Mouse (Mus musculus): ENCODE results near the gene Olfr201. TPM values are rescaled to one million over a fixed set of nuclear protein-coding genes. Genes with fewer than 3 reads are reported as not detected.
"Not testable (repeated sequence)": the region's sequence is repeated elsewhere in the genome, so short reads cannot be mapped to it uniquely, and the experiment has no call there.

The Olfr201 gene
- polyA plus RNA-seq, 1 experiment = not detected

DNA sequence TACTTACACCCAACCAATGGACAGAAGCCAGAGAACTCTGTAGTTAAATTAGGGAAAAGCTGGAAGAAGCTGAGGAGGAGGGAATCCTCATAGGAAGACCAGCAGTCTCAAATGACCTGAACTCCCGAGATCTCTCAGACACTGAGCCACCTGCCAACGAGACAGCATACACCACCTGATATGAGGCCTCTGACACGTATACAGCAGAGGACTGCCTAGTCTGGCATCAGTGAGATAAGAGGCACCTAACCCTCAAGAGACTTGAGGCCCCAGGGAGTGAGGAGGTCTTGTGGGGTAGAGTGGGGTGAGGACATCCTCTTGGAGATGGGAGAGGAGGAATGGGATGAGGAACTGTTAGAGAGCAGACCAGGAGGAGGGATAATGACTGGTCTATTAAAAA lies 8.1 kb upstream of the Olfr201 start:
- H3K9me3 ChIP-seq (replicated peaks; ENCODE audit: control insufficient read depth, insufficient read depth, low read length, poor library complexity, severe bottlenecking) = no peaks in the 10 kb centered on the region
- H3K27me3 ChIP-seq (ENCODE audit: control insufficient read depth, insufficient read depth, low read length, poor library complexity, severe bottlenecking) = no peaks in the 10 kb centered on the region
- H3K4me1 ChIP-seq (ENCODE audit: control insufficient read depth, insufficient read depth, low read length) = no peaks in the 10 kb centered on the region
- no peaks in the 10 kb centered on the region for H3K36me3 ChIP-seq (ENCODE audit: control insufficient read depth, insufficient read depth, low read length, poor library complexity, severe bottlenecking)
- H3K9ac ChIP-seq (ENCODE audit: low read depth, poor library complexity, severe bottlenecking) = no peak overlapping the region
- H3K27ac ChIP-seq (ENCODE audit: insufficient read depth, low read length) = no peak overlapping the region
- TF ChIP-seq CTCF (IDR thresholded peaks at IDR 0.05; ENCODE audit: low read depth, low read length) = no peak
- TF ChIP-seq EP300 (IDR thresholded peaks at IDR 0.05; ENCODE audit: insufficient read depth, low read depth, low read length) = no peak
- TF ChIP-seq POLR2A (IDR thresholded peaks at IDR 0.05; ENCODE audit: insufficient read depth, low read length) = no peak
- H3K4me3 ChIP-seq (ENCODE audit: low read depth, low read length) = no peak overlapping the region

DNA sequence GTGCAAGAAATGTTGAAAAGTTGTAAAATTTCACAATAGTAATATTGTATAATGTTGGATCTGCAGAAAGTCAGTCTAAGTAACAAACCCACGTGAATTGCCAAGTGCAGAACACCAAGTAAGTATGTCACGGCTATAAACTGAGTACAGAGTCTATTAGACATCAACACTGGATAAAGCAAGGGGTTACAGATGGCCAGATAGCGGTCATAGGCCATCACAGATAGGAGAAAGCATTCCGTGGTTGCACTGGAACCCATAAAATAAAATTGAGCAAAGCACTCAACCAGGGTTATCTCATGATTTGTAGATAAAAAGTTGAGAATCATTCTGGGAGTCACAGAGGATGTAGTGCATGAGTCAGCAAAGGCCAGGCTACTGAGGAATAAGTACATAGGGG lies 3.3 kb downstream of the Olfr201 start:
- not testable (repeated sequence) for H3K9me3 ChIP-seq (replicated peaks; ENCODE audit: control insufficient read depth, insufficient read depth, low read length, poor library complexity, severe bottlenecking); H3K27me3 ChIP-seq (ENCODE audit: control insufficient read depth, insufficient read depth, low read length, poor library complexity, severe bottlenecking); H3K27ac ChIP-seq (ENCODE audit: insufficient read depth, low read length); H3K4me3 ChIP-seq (ENCODE audit: low read depth, low read length); H3K4me1 ChIP-seq (ENCODE audit: control insufficient read depth, insufficient read depth, low read length); H3K9ac ChIP-seq (ENCODE audit: low read depth, poor library complexity, severe bottlenecking); H3K36me3 ChIP-seq (ENCODE audit: control insufficient read depth, insufficient read depth, low read length, poor library complexity, severe bottlenecking)

DNA sequence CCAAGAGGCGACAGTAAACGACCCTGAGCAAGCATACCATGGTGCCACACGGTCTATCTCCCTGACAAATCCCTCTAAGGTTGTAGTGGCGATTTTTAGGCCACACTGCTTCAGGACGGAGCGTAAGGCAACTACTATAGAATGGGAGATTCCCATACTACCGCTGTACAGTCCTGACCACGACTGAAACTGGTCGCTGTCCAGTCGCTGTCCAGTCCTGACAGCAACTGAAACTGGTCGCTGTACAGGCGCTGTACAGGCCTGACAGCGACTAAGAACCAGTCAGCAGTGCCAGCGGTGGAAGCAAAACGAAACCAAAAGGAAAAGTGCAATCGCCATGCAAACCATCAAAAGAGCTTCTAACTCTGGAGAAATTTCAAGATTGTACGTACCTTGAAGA lies 22.7 kb downstream of the Olfr201 start:
- no peak overlapping the region for H3K9ac ChIP-seq (ENCODE audit: low read depth, poor library complexity, severe bottlenecking)
- H3K36me3 ChIP-seq (ENCODE audit: control insufficient read depth, insufficient read depth, low read length, poor library complexity, severe bottlenecking) = no peaks in the 10 kb centered on the region
- no peak for TF ChIP-seq CTCF (IDR thresholded peaks at IDR 0.05; ENCODE audit: low read depth, low read length)
- TF ChIP-seq POLR2A (IDR thresholded peaks at IDR 0.05; ENCODE audit: insufficient read depth, low read length) = no peak
- TF ChIP-seq EP300 (IDR thresholded peaks at IDR 0.05; ENCODE audit: insufficient read depth, low read depth, low read length) = no peak
- no peak overlapping the region for H3K27ac ChIP-seq (ENCODE audit: insufficient read depth, low read length)
- H3K4me1 ChIP-seq (ENCODE audit: control insufficient read depth, insufficient read depth, low read length) = no peaks in the 10 kb centered on the region
- no peak overlapping the region for H3K4me3 ChIP-seq (ENCODE audit: low read depth, low read length)
- 0 out of 2 replicates have a peak, but pooled peaks cover 3% of the 10 kb centered on the region for H3K9me3 ChIP-seq (replicated peaks; ENCODE audit: control insufficient read depth, insufficient read depth, low read length, poor library complexity, severe bottlenecking)
- no peaks in the 10 kb centered on the region for H3K27me3 ChIP-seq (ENCODE audit: control insufficient read depth, insufficient read depth, low read length, poor library complexity, severe bottlenecking)

DNA sequence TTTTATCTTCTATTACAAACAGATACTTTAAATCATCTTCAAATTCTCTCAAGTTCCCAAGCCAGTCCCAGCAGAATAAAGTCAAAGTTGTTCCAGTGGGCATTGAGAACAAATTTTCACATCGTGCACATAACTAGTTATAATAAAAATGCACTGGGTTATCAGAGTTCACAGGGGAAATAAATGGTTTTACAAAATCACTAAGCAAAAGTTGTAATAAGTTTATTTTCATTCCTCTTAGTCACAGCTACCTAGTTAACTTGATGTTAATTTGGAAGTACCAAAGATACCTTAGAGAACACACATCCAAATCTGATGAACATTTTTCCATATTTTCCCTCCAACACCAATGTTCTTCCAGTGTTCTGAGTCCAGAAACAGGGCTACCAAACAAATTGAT lies 52.8 kb downstream of the Olfr201 start, which contains the start of gene Olfr199:
TSS of gene Olfr199 (minus strand) at position 101 of the 400 bp plus-strand sequence.
- not testable (repeated sequence) for H3K36me3 ChIP-seq (ENCODE audit: control insufficient read depth, insufficient read depth, low read length, poor library complexity, severe bottlenecking)

DNA sequence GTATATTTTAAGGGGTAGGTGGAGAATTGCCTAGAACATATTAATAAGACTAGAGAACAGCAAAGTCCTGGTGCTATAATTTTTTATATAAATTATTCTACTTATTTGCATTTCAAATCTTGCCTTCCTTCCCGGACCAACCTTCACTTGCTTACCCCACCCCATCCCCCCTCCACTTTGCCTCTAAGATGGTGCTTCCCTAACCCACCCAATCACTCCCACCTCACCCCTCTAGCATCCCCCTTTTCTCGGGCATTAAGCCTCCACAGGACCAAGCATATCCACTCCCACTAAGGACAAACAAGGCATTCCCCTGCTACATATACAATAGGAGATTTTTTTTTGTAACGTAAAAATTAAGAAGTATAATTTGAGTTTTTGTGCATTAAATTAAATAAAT lies 54.6 kb downstream of the Olfr201 start:
- H3K36me3 ChIP-seq (ENCODE audit: control insufficient read depth, insufficient read depth, low read length, poor library complexity, severe bottlenecking); H3K27ac ChIP-seq (ENCODE audit: insufficient read depth, low read length); H3K4me1 ChIP-seq (ENCODE audit: control insufficient read depth, insufficient read depth, low read length); H3K4me3 ChIP-seq (ENCODE audit: low read depth, low read length); H3K9me3 ChIP-seq (replicated peaks; ENCODE audit: control insufficient read depth, insufficient read depth, low read length, poor library complexity, severe bottlenecking); H3K9ac ChIP-seq (ENCODE audit: low read depth, poor library complexity, severe bottlenecking); H3K27me3 ChIP-seq (ENCODE audit: control insufficient read depth, insufficient read depth, low read length, poor library complexity, severe bottlenecking): not testable (repeated sequence)

More for the DNA sequence above, 52.8 kb downstream of the Olfr201 start, which contains the start of gene Olfr199:
- H3K27ac ChIP-seq (ENCODE audit: insufficient read depth, low read length); H3K9ac ChIP-seq (ENCODE audit: low read depth, poor library complexity, severe bottlenecking); H3K4me3 ChIP-seq (ENCODE audit: low read depth, low read length); H3K4me1 ChIP-seq (ENCODE audit: control insufficient read depth, insufficient read depth, low read length); H3K27me3 ChIP-seq (ENCODE audit: control insufficient read depth, insufficient read depth, low read length, poor library complexity, severe bottlenecking); H3K9me3 ChIP-seq (replicated peaks; ENCODE audit: control insufficient read depth, insufficient read depth, low read length, poor library complexity, severe bottlenecking): not testable (repeated sequence)

Other genes starting within 250 kb of the Olfr201 start
- not detected in 2 replicates for gene Olfr186, start 242.3 kb downstream of the Olfr201 start, polyA plus RNA-seq (2011; ENCODE audit: insufficient read depth, insufficient read length, low read depth, missing spikeins)
- gene Olfr187, start 232.9 kb downstream of the Olfr201 start, polyA plus RNA-seq (2011; ENCODE audit: insufficient read depth, insufficient read length, low read depth, missing spikeins) = not detected in 2 replicates
- not detected in 2 replicates for gene Olfr190, start 194.6 kb downstream of the Olfr201 start, polyA plus RNA-seq (2011; ENCODE audit: insufficient read depth, insufficient read length, low read depth, missing spikeins)
- not detected in 2 replicates for gene Olfr191, start 182.8 kb downstream of the Olfr201 start, polyA plus RNA-seq (2011; ENCODE audit: insufficient read depth, insufficient read length, low read depth, missing spikeins)
- not detected in 2 replicates for gene Olfr193, start 160.8 kb downstream of the Olfr201 start, polyA plus RNA-seq (2011; ENCODE audit: insufficient read depth, insufficient read length, low read depth, missing spikeins)
- gene Olfr194, start 151.6 kb downstream of the Olfr201 start, polyA plus RNA-seq (2011; ENCODE audit: insufficient read depth, insufficient read length, low read depth, missing spikeins) = not detected in 2 replicates
- gene Olfr195, start 125.6 kb downstream of the Olfr201 start, polyA plus RNA-seq (2011; ENCODE audit: insufficient read depth, insufficient read length, low read depth, missing spikeins) = not detected in 2 replicates
- gene Olfr196, start 102.2 kb downstream of the Olfr201 start, polyA plus RNA-seq (2011; ENCODE audit: insufficient read depth, insufficient read length, low read depth, missing spikeins) = not detected in 2 replicates
- gene Olfr198, start 69.1 kb downstream of the Olfr201 start, polyA plus RNA-seq (2011; ENCODE audit: insufficient read depth, insufficient read length, low read depth, missing spikeins) = not detected in 2 replicates
- not detected in 2 replicates for gene Olfr199, start 52.9 kb downstream of the Olfr201 start, polyA plus RNA-seq (2011; ENCODE audit: insufficient read depth, insufficient read length, low read depth, missing spikeins)
- not detected in 2 replicates for gene Olfr202, start 14.2 kb upstream of the Olfr201 start, polyA plus RNA-seq (2011; ENCODE audit: insufficient read depth, insufficient read length, low read depth, missing spikeins)
- gene Olfr203, start 26.2 kb upstream of the Olfr201 start, polyA plus RNA-seq (2011; ENCODE audit: insufficient read depth, insufficient read length, low read depth, missing spikeins) = not detected in 2 replicates
- gene Olfr204, start 45.6 kb upstream of the Olfr201 start, polyA plus RNA-seq (2011; ENCODE audit: insufficient read depth, insufficient read length, low read depth, missing spikeins) = not detected in 2 replicates
- not detected in 2 replicates for gene Olfr205, start 58.5 kb upstream of the Olfr201 start, polyA plus RNA-seq (2011; ENCODE audit: insufficient read depth, insufficient read length, low read depth, missing spikeins)
- not detected in 2 replicates for gene Olfr206, start 76.6 kb upstream of the Olfr201 start, polyA plus RNA-seq (2011; ENCODE audit: insufficient read depth, insufficient read length, low read depth, missing spikeins)
- gene Olfr209, start 91.4 kb upstream of the Olfr201 start, polyA plus RNA-seq (2011; ENCODE audit: insufficient read depth, insufficient read length, low read depth, missing spikeins) = not detected in 2 replicates
- not detected in 2 replicates for gene Gabrr3, start 134.7 kb upstream of the Olfr201 start, polyA plus RNA-seq (2011; ENCODE audit: insufficient read depth, insufficient read length, low read depth, missing spikeins)
- 44.7 and 51.2 TPM in 2 replicates for gene Riox2, start 199.1 kb upstream of the Olfr201 start, polyA plus RNA-seq (2011; ENCODE audit: insufficient read depth, insufficient read length, low read depth, missing spikeins)

Data from ES-Bruce4 (cell line).